Mouse (Mus musculus): ENCODE measurements around the gene Phrf1. TPM values are rescaled to one million over a fixed set of nuclear protein-coding genes. Genes with fewer than 3 reads are reported as not detected.
A peak's percentile ranks its signal among the peaks of the same experiment; 100 is the strongest.

Gene Phrf1
- total and polyA plus RNA-seq, 2 experiments from 2014 or later: 20.4 to 28.9 TPM

DNA sequence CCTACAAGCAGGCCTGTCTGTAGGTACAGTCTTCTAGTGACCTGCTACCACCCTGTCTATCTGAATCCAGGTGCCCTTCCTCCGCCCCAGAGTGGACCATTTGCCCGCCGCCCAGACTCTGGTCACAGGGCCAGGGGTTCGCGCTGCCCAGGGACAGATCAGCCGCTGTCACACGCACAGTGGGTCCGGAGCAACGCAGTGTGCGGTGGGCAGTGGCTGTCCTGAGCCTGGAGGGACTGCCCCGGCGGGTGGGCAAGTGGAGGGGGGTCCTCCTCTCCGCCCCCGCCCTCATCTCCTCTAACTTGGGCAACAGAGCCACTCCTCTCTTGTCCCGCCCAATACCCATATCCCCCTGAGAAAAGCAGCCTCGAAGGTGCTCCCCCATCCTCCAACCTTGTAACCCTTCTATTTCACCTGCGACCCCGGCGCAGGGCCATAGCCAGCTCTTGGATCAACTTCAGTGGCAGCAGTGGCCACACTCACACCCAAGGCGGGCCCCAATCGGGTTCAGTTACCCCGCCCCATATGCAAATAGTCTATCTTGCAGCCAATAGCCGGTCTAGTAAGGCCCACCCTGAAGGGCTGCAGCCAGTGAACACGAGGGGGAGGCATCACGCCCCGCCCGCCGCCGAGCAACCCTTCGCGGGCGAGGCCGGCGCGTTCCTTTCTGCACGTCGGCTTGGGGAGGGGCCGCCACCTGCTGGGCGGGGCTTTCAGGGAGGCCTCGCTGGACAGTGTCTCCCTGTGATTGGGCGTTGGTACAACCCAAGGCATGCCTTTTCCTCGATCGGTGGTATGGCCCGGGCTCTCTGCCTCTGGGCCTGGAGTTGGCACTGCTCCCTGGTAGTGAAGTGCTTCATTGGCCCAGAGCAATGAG lies 7.1 kb upstream of the Phrf1 start:
- Histone ChIP-seq H3K4me2 (ENCODE audit: low read depth, low read length) (peak overlapping the region; percentile 98), H3K27ac (ENCODE audit: low read depth) (peak overlapping the region; percentile 78), H3K36me3 (replicated peaks; ENCODE audit: control insufficient read depth, insufficient read depth, low read length) (no peaks in the 10 kb centered on the region), H3K9ac (replicated peaks; ENCODE audit: low read depth, low read length) (peak overlapping the region; percentile 68), H3K27me3 (ENCODE audit: control insufficient read depth, insufficient read depth, low read length) (no peaks in the 10 kb centered on the region), H3K4me1 (ENCODE audit: control insufficient read depth, insufficient read depth) (peaks cover 29% of the 10 kb centered on the region), H3K4me3 (ENCODE audit: low read depth, low read length) (peak overlapping the region; percentile 69), H3K9me3 (replicated peaks; ENCODE audit: control insufficient read depth, low read length) (no peaks in the 10 kb centered on the region)
- peak; percentile 97 for DNase-seq (ENCODE audit: low spot score)
- TF ChIP-seq CTCF (IDR thresholded peaks at IDR 0.05; ENCODE audit: low read depth) (peak; percentile 40), EP300 (IDR thresholded peaks at IDR 0.05; ENCODE audit: low read depth) (no peak)
- WGBS: 3% methylated on average over 44 of the region's 44 CpGs
- ATAC-seq (ENCODE audit: insufficient read depth, low read depth): peak; percentile 96

- Histone ChIP-seq H3K27ac (ENCODE audit: low read depth) (peak overlapping the region; percentile 78), H3K27me3 (ENCODE audit: control insufficient read depth, insufficient read depth, low read length) (no peaks in the 10 kb centered on the region), H3K4me3 (ENCODE audit: low read depth, low read length) (peak overlapping the region; percentile 69), H3K9me3 (replicated peaks; ENCODE audit: control insufficient read depth, low read length) (no peaks in the 10 kb centered on the region), H3K4me2 (ENCODE audit: low read depth, low read length) (peak overlapping the region; percentile 98), H3K36me3 (replicated peaks; ENCODE audit: control insufficient read depth, insufficient read depth, low read length) (no peaks in the 10 kb centered on the region), H3K9ac (replicated peaks; ENCODE audit: low read depth, low read length) (no peak overlapping the region), H3K4me1 (ENCODE audit: control insufficient read depth, insufficient read depth) (peaks cover 25% of the 10 kb centered on the region)
- ATAC-seq (ENCODE audit: insufficient read depth, low read depth): no peak
- TF ChIP-seq EP300 (IDR thresholded peaks at IDR 0.05; ENCODE audit: low read depth) (no peak), CTCF (IDR thresholded peaks at IDR 0.05; ENCODE audit: low read depth) (no peak)
- no peak for DNase-seq (ENCODE audit: low spot score)
- WGBS: 1% methylated on average over 8 of the region's 8 CpGs
These were observed 6.5 kb upstream of the Phrf1 start for GRCm38 (mm10) chr7:141222126-141222467.

DNA sequence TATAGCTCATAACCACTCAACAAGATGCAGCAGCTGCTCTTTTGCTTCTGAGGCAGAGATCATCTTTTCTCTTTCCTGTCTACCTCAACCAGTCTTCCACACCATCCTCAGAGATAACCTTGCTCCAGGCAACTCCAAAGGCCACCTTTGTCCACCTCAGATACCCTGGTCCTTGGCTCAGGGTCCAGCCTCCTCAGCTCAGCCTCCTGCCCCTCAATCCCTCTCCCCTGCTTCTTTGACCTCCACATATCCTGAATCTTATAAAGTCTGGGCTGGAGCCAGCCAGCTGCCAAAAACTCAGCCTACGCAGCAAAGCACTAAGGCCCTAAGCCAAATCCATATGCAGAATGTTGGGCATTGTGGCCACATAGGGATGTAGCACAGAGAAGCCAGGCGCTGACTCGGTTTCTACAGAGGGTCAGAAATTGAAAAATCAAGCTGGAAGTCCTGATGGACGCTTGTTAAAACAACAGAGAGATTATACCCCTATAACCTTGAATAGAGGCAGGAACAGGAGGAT lies 5.8 kb upstream of the Phrf1 start:
- H3K4me1 ChIP-seq (ENCODE audit: control insufficient read depth, insufficient read depth): peaks cover 26% of the 10 kb centered on the region
- H3K36me3 ChIP-seq (replicated peaks; ENCODE audit: control insufficient read depth, insufficient read depth, low read length): no peaks in the 10 kb centered on the region
- DNase-seq (ENCODE audit: low spot score) (no peak), ATAC-seq (ENCODE audit: insufficient read depth, low read depth) (no peak)
- H3K4me2 ChIP-seq (ENCODE audit: low read depth, low read length): peak overlapping the region; percentile 98
- no peaks in the 10 kb centered on the region for H3K9me3 ChIP-seq (replicated peaks; ENCODE audit: control insufficient read depth, low read length)
- 65% methylated on average over 4 of the region's 4 CpGs for WGBS
- H3K9ac ChIP-seq (replicated peaks; ENCODE audit: low read depth, low read length): no peak overlapping the region
- H3K27ac ChIP-seq (ENCODE audit: low read depth): peak overlapping the region; percentile 78
- TF ChIP-seq CTCF (IDR thresholded peaks at IDR 0.05; ENCODE audit: low read depth) (no peak), EP300 (IDR thresholded peaks at IDR 0.05; ENCODE audit: low read depth) (no peak)
- no peaks in the 10 kb centered on the region for H3K27me3 ChIP-seq (ENCODE audit: control insufficient read depth, insufficient read depth, low read length)
- H3K4me3 ChIP-seq (ENCODE audit: low read depth, low read length): no peak overlapping the region

DNA sequence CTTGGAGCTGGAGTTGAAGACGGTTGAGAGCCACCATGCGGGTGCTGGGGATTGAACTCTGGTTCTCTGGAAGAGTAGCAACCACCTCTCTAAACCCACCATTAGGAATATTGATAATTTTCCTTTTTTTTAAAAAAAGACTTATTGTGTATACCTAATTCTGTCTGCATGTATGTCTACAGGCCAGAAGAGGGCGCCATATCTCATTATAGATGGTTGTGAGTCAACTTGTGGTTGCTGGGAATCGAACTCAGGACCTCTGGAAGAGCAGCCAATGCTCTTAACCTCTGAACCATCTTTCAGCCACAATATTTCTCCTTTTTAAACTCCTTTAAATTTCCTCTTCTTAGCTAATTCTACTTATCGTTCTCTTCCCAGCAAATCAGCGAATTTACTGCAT lies 2.0 kb upstream of the Phrf1 start:
- no peak overlapping the region for H3K27ac ChIP-seq (ENCODE audit: low read depth)
- no peak overlapping the region for H3K4me2 ChIP-seq (ENCODE audit: low read depth, low read length)
- H3K36me3 ChIP-seq (replicated peaks; ENCODE audit: control insufficient read depth, insufficient read depth, low read length): peaks cover 13% of the 10 kb centered on the region; the same call in 1 of the 2 replicates
- 82% methylated on average over 6 of the region's 6 CpGs for WGBS
- H3K9ac ChIP-seq (replicated peaks; ENCODE audit: low read depth, low read length): no peak overlapping the region
- H3K27me3 ChIP-seq (ENCODE audit: control insufficient read depth, insufficient read depth, low read length): no peaks in the 10 kb centered on the region
- TF ChIP-seq CTCF (IDR thresholded peaks at IDR 0.05; ENCODE audit: low read depth) (no peak), EP300 (IDR thresholded peaks at IDR 0.05; ENCODE audit: low read depth) (no peak)
- no peaks in the 10 kb centered on the region for H3K9me3 ChIP-seq (replicated peaks; ENCODE audit: control insufficient read depth, low read length)
- no peak overlapping the region for H3K4me3 ChIP-seq (ENCODE audit: low read depth, low read length)
- DNase-seq (ENCODE audit: low spot score): no peak
- ATAC-seq (ENCODE audit: insufficient read depth, low read depth): no peak
- H3K4me1 ChIP-seq (ENCODE audit: control insufficient read depth, insufficient read depth): peaks cover 29% of the 10 kb centered on the region

- H3K4me1 ChIP-seq (ENCODE audit: control insufficient read depth, insufficient read depth): peaks cover 21% of the 10 kb centered on the region
- no peak for TF ChIP-seq CTCF (IDR thresholded peaks at IDR 0.05; ENCODE audit: low read depth)
- TF ChIP-seq EP300 (IDR thresholded peaks at IDR 0.05; ENCODE audit: low read depth): no peak
- H3K9me3 ChIP-seq (replicated peaks; ENCODE audit: control insufficient read depth, low read length): no peaks in the 10 kb centered on the region
- ATAC-seq (ENCODE audit: insufficient read depth, low read depth) (no peak), DNase-seq (ENCODE audit: low spot score) (no peak)
- H3K36me3 ChIP-seq (replicated peaks; ENCODE audit: control insufficient read depth, insufficient read depth, low read length): peaks cover 25% of the 10 kb centered on the region
- H3K27ac ChIP-seq (ENCODE audit: low read depth): no peak overlapping the region
- H3K4me3 ChIP-seq (ENCODE audit: low read depth, low read length): 0 out of 2 replicates have a peak overlapping the region, but pooled peaks have one; percentile 96
- no peak overlapping the region; the same call in 1 of the 2 replicates for H3K4me2 ChIP-seq (ENCODE audit: low read depth, low read length)
- H3K9ac ChIP-seq (replicated peaks; ENCODE audit: low read depth, low read length): no peak overlapping the region
- WGBS: 70% methylated on average over 4 of the region's 4 CpGs
- H3K27me3 ChIP-seq (ENCODE audit: control insufficient read depth, insufficient read depth, low read length): no peaks in the 10 kb centered on the region
These were observed 788 bp upstream of the Phrf1 start for GRCm38 (mm10) chr7:141227796-141228195.

Measured in heart, postnatal 0 days (tissue).